Mouse (Mus musculus) natural killer cell, adult 2 months (primary cell): ENCODE data around the gene Mdfic.

Experiments used
- DNase-seq, 2 experiments: peaks; one replicate each; pipeline ENCODE4 v3.0.0; 2022; ENCODE audit warnings: low spot score in 2 of 2

The Mdfic gene

GRCm38 (mm10) chr6:15792680-15793601, 72.5 kb downstream of the Mdfic start:
- peak in 1 of 2 experiments; percentile 20 for DNase-seq

DNA sequence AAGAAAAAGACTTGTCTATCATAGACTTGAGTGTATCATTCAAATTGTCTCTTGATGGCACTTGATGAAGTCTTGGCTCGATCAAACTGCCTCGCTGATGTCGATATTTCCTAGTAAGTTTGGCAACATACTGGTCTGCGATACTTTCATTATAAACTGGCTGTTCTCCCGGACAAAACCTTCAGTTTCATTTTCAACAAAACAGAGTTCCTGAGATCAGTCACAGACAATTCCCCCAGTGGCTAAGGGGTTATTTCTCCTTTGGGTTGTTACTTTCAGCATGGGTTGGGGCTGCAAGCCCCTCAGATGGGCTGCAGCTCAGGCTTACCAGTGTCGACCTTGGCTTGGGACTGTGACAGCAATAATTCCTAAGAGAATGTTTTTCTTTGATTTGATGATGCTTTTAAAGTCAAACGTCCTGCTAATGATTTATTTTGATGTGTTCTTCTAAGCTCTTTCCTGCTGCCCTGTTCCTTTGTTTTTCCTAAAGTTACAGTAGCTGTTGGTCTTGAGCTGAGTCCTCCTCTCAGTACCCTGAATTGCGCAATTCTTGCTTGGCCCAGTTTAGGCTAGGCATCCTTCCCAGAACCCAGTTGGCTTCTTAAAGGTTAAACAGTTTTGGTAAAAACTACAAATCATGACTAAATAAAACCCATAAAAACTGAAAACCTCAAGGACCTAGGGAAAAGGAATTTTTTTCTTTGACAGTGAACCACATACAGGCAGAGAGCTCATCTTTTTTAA, 73.3 kb downstream of the Mdfic start:
- DNase-seq: no peak

DNA sequence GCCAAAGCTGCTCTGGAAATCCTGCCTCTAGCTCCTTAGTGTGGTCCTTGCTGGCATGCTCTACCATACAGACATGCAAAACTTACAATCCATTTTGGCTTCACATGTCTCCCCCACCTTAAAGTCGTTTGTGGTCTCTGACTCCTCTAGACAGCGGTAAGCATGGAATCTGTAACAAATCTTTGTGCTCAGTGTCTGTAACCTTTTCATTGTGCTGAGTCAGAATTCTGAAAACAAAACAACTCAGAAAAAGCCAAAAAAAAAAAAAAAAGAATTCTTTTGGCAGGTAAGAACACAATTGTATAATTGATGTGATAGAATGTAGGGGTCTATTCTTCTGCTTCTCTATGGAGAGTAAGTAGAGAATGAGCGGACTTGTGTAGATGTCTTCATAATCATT, 74.3 kb downstream of the Mdfic start:
- DNase-seq: no peak

DNA sequence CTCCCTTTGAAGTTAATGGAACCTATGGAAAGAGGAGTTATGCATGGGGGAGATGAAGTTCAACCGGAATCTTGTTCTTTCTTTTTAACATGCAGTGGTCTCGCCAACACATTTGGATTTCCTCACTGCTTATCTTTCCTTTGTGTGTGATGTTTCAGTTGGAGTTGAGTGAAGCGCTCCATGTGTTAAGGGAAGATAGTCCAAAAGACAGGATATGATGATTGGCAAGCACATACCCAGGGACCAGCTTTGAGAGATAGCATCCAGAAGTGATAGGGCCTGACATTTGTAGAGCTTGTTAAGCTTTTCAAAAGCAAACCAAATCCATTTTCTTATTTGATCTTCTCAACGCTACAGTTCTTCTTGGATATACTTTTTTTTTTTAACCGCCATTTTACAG, 86.9 kb downstream of the Mdfic start:
- DNase-seq: no peak

DNA sequence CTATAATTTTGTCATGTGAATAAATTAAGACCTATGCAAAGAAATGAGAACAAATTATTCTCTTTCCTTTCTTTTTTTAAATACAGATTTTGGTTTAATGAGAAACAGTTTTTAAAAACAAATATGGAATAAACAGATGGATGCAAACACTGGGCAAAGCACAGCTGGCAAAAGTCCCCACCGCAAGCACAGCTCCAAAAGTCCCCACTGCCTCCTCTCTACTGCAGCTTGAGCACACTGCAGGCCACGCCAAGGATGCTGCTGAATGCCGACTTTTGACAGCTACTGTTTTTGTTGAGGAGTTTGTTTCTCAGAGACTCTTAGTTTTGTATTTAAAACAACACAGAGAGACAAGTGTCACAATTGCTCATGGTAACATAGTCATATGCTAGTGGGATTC, 104.8 kb downstream of the Mdfic start:
- no peak for DNase-seq

DNA sequence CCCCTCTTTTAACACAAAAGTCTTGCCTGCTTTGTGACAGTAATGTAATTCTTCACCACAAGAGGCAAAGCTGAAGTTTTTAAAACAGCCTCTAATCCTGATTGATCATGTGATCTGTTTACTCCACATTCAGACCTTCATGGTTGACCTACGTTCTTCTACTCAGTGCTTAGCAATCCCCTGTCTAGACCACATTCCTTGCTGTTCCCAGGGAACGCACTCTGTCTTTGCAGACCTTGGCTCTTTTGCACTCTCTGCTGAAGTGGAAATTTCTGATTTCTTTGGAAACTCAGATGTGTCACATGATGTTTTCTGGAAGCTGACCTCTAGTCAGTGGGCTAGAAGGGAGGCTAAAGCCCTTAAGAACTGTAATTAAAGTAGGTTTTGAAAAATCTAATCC, 109.4 kb downstream of the Mdfic start:
- DNase-seq: no peak

DNA sequence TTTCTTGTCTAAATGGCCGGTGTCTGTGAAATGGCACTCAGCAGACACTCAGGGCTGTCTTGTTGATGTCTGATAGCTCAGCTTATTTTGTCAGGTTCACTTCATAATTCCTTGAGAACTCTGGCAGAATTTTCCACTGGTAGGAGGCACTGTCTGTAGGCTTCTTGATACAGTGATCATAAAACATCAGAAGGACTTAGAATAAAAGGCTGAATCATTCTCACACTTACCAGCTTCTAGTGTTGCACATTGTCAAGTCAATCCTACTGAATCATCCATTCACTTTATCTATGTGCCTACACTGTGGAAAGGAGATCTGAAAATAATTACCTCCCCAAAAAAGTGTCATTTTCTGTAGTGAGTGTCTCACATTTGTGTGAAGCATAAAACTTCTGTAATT, 110.2 kb downstream of the Mdfic start:
- no peak for DNase-seq

GRCm38 (mm10) chr6:15837695-15838094, 117.2 kb downstream of the Mdfic start:
- no peak for DNase-seq

GRCm38 (mm10) chr6:15839831-15840230, 119.4 kb downstream of the Mdfic start:
- no peak for DNase-seq

DNA sequence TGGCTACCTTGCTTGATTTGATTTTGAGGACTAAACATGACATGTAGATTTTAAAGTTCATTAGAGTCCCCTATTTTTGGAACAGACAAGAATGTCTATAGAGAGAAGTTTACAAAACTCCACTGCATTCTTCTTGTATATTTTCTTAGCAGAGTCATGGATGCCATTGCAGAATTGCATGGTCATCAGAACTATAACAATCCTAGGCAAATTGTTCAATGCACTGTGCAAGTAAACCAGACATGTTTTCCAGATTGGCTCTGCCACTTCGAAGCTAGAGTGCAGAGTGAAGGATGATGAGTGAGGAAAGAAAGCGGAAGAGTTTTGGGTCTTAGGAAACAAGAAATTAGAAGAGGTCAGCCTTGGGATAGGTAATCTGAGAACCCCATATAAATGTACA, 120.0 kb downstream of the Mdfic start:
- no peak for DNase-seq

DNA sequence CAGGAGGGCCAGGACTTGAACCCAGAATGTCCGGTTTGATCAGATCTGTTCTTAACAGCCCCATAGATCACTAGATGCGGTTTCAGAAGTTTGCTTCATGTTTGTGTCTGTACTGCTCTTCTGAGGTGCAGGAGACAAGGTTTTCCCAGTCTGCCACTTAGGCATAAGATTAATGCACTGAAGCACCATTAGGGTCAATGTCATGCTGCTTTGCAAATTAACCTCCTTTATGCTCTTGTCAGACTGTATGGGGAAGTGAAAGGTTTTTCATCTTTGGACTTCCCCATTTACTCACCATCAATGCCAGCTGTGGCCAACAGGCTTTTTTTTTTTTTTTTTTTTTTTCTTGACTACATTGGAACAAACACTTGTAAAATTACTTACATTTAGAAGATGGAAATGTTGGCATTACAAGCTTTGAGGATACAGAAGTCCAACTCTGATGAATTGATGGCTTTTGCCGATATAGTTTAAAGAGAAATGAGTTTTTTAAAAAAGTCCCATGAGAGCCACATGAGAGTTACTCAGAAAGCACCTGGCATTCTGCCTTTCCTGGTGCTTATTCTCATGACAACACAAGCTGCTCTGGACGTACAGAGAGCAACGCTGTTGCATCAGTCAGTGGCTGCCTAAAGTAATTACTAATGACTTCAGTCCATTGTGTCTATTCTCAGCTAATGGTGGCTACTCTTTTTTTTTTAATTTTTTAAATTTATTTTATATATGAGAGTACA, 121.2 kb downstream of the Mdfic start:
- DNase-seq: peak in 1 of 2 experiments; percentile 45

DNA sequence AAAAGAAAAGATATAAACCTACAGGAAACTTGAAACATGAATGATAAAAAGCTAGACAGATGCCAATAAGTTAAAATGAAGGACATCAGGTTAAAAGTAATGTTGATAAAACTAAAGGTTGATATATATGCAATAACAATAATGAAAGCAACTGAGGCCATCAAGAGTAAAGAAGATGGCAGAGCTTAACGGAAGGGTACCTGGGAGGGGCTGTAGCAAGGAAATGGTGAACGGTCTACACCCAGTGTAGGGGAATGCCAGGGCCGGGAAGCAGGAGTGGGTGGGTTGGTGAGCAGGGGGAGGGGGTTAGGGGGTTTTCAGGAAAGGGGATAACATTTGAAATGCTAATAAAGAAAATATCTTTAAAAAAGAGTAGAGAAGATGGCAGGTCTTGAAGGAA, 122.8 kb downstream of the Mdfic start:
- DNase-seq: no peak

DNA sequence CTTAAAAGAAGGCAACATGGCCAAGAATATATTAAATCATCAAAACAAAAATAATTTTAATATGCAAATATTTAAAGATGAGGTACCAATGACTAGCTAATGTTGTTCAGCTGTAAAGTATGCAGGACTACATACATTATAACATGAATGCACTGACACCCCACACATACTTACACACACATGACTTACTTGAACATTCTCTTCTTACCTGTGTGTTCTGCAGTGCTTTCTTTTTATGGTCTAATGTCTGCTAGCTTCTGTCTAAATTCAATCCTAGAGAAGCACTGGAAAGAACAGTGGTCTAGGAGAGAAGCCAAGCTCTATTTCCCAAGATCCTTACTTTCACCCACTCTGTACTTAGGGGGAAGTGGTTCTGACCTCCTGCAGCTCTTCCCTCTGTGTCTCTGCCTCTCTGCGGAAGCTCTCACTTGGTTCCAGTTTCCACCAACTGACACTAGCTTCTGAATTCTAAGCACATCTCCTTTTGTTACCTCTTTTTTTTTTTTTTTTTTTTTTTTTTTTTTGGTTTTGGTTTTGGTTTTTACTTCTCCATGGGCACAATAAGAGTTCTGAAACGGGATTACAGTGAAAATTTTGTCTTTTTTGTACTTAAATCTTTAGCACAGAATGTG, 125.4 kb downstream of the Mdfic start:
- DNase-seq: peak in 1 of 2 experiments; percentile 21
